Mouse (Mus musculus) layer of hippocampus, adult 11-12 months (tissue): ENCODE measurements around the gene Vwa5b1.

Experiments
- DNase-seq: peaks from one replicate; pipeline ENCODE4 v3.0.0; 2022; ENCODE audit warnings: low spot score

Vwa5b1 gene

GRCm38 (mm10) chr4:138525684-138526083 lies 110.0 kb downstream of the Vwa5b1 start:
- DNase-seq: no peak

- DNase-seq: no peak
Measured at GRCm38 (mm10) chr4:138524769-138525168, 110.9 kb downstream of the Vwa5b1 start.

- no peak for DNase-seq
Measured at GRCm38 (mm10) chr4:138523775-138524174, 111.9 kb downstream of the Vwa5b1 start.

- no peak for DNase-seq
Measured at GRCm38 (mm10) chr4:138522296-138522695, 113.4 kb downstream of the Vwa5b1 start.

- DNase-seq: peak; percentile 74
Measured at GRCm38 (mm10) chr4:138517153-138517789, 118.4 kb downstream of the Vwa5b1 start.

GRCm38 (mm10) chr4:138516448-138516847 lies 119.2 kb downstream of the Vwa5b1 start:
- DNase-seq: no peak
